Comparison of ENCODE assay signal across 9 mouse cellular contexts in genomic region chr3:146184992-146185657, GRCm38 (mm10). TPM values are rescaled to one million over a fixed set of nuclear protein-coding genes. Genes with fewer than 3 reads are reported as not detected.
DNase-seq lines count a peak whose midpoint lies in the region; ATAC-seq and TF ChIP-seq lines count a peak whose summit lies in the region.
"Had no signal": no experiment of that assay in that cellular context is flagged by ENCODE, and none has a peak within 500 bp of the region (broad histone marks: within the 10 kb centered on the region; RNA-seq: fewer than 3 reads in every experiment).

No protein-coding gene starts in this region.

- ATAC-seq in monocyte, adult 5-6 weeks (replicated peaks; ENCODE audit: insufficient number of reproducible peaks, low FRiP score, low TSS enrichment, poor library complexity, severe bottlenecking), result peak; percentile 41; the same call in 1 of the 2 replicates

- peak; percentile 96 for TF ChIP-seq CTCF in kidney, adult 2 months (conservative IDR thresholded peaks at IDR 0.05; ENCODE audit: insufficient read depth, insufficient read length, low read depth, low read length)

- peak overlapping the region; percentile 70 for H3K27ac ChIP-seq in heart, embryonic 10.5 days
- no peak overlapping the region for H3K27ac ChIP-seq in kidney, adult 2 months (ENCODE audit: insufficient read depth, low read depth, low read length)
- H3K27ac ChIP-seq in limb, embryonic 10.5 days, result no peak overlapping the region
- H3K27ac ChIP-seq: embryonic facial prominence, embryonic 15.5 days had no signal

- no peaks in the 10 kb centered on the region for H3K36me3 ChIP-seq in heart, embryonic 10.5 days
- no peaks in the 10 kb centered on the region for H3K36me3 ChIP-seq in kidney, adult 2 months (ENCODE audit: control insufficient read depth, insufficient read depth, low read length)
- no peaks in the 10 kb centered on the region for H3K36me3 ChIP-seq in limb, embryonic 10.5 days
- H3K36me3 ChIP-seq in splenic B cell, adult 2 months (ENCODE audit: control insufficient read depth, insufficient read depth, low read length, poor library complexity, severe bottlenecking), result no peaks in the 10 kb centered on the region; the same call in 1 of the 2 replicates
- H3K36me3 ChIP-seq: embryonic facial prominence, embryonic 15.5 days had no signal

- H3K4me3 ChIP-seq in heart, embryonic 10.5 days, result no peak overlapping the region
- H3K4me3 ChIP-seq in kidney, adult 2 months (ENCODE audit: insufficient read depth, low read depth, low read length), result no peak overlapping the region
- no peak overlapping the region for H3K4me3 ChIP-seq in limb, embryonic 10.5 days
- H3K4me3 ChIP-seq: embryonic facial prominence, embryonic 15.5 days had no signal

- H3K4me1 ChIP-seq in heart, embryonic 10.5 days, result peaks cover 30% of the 10 kb centered on the region
- H3K4me1 ChIP-seq in kidney, adult 2 months (ENCODE audit: control insufficient read depth, insufficient read depth, low read length), result no peaks in the 10 kb centered on the region
- H3K4me1 ChIP-seq in limb, embryonic 10.5 days, result peaks cover 3% of the 10 kb centered on the region; the same call in 1 of the 2 replicates
- H3K4me1 ChIP-seq: embryonic facial prominence, embryonic 15.5 days had no signal

- H3K9me3 ChIP-seq in heart, embryonic 10.5 days, result no peaks in the 10 kb centered on the region
- H3K9me3 ChIP-seq in limb, embryonic 10.5 days (replicated peaks), result no peaks in the 10 kb centered on the region
- H3K9me3 ChIP-seq: embryonic facial prominence, embryonic 15.5 days had no signal

- peak; percentile 65 to 66 for DNase-seq in B cell, adult 2 months
- peak; percentile 42 to 52 for DNase-seq in adrenal gland, adult 18-20 months (ENCODE audit: low spot score in 2 of 2)
- DNase-seq in embryo, embryonic 11.5 days (ENCODE audit: low read depth, low spot score), result peak; percentile 72
- DNase-seq in heart, embryonic 10.5 days (ENCODE audit: low spot score), result no peak
- DNase-seq in kidney, adult 2 months, result peak; percentile 77
- DNase-seq in limb, embryonic 10.5 days (ENCODE audit: low spot score), result peak; percentile 65
- DNase-seq in splenic B cell, adult 2 months (ENCODE audit: low read depth, low spot score), result peak; percentile 80

- H3K27me3 ChIP-seq in heart, embryonic 10.5 days (ENCODE audit: insufficient read depth, poor library complexity, severe bottlenecking), result no peaks in the 10 kb centered on the region; the same call in 1 of the 2 replicates
- no peaks in the 10 kb centered on the region for H3K27me3 ChIP-seq in kidney, adult 2 months (replicated peaks; ENCODE audit: control insufficient read depth, insufficient read depth, low read length)
- H3K27me3 ChIP-seq in limb, embryonic 10.5 days (ENCODE audit: low read depth, poor library complexity, severe bottlenecking), result no peaks in the 10 kb centered on the region
- no peaks in the 10 kb centered on the region for H3K27me3 ChIP-seq in splenic B cell, adult 2 months (ENCODE audit: control insufficient read depth, insufficient read depth, low read length, poor library complexity, severe bottlenecking)
- H3K27me3 ChIP-seq: embryonic facial prominence, embryonic 15.5 days had no signal

- WGBS in heart, embryonic 10.5 days, result 23% methylated on average over 13 of the region's 13 CpGs
- WGBS in kidney, adult 2 months, result 34% methylated on average over 13 of the region's 13 CpGs
- 38% methylated on average over 13 of the region's 13 CpGs for whole genome bisulfite sequencing in limb, embryonic 10.5 days

- TF ChIP-seq POLR2A in kidney, adult 2 months (IDR thresholded peaks at IDR 0.05; ENCODE audit: low read depth, low read length), result no peak

RNA-seq across cellular contexts. Expression of gene Mcoln2, which starts 35.5 kb away (rescaled TPM):
- total RNA-seq in adrenal gland, adult 18-20 months (2021), result under 1 TPM in 1 of 2 experiments, not detected in 1; 0.35 TPM
- polyA plus RNA-seq in heart, embryonic 10.5 days (2016; fragmentation: Nextera tagmentation; extraction: Ambion mirVana), result 0.18 and 0.44 TPM in 2 replicates
- 3.2 and 3.5 TPM in 2 replicates for polyA plus RNA-seq in kidney, adult 2 months (2012; rRNA removed)
- polyA plus RNA-seq in limb, embryonic 10.5 days (2016; fragmentation: Nextera tagmentation; extraction: Ambion mirVana), result 0.45 and 0.46 TPM in 2 replicates
- 13.6 to 28.6 TPM (median 14.5 TPM) in 3 replicates for total RNA-seq in monocyte, adult 5-6 weeks (2017)

RNA-seq across cellular contexts. Expression of gene Lpar3, which starts 35.6 kb away (rescaled TPM):
- not detected for total RNA-seq in adrenal gland, adult 18-20 months (2021)
- polyA plus RNA-seq in heart, embryonic 10.5 days (2016; fragmentation: Nextera tagmentation; extraction: Ambion mirVana), result 27.0 and 50.0 TPM in 2 replicates
- 33.7 and 39.8 TPM in 2 replicates for polyA plus RNA-seq in kidney, adult 2 months (2012; rRNA removed)
- polyA plus RNA-seq in limb, embryonic 10.5 days (2016; fragmentation: Nextera tagmentation; extraction: Ambion mirVana), result 0.45 and 0.48 TPM in 2 replicates
- not detected in 3 replicates for total RNA-seq in monocyte, adult 5-6 weeks (2017)

Comparison
In these comparisons a context has a peak if more than half of its experiments do, and no peak if none do; other contexts are left out.
1. RNA of gene Lpar3, which starts 35.6 kb away (polyA plus RNA-seq): 33.7 to 39.8 TPM in kidney, adult 2 months and 27.0 to 50.0 TPM in heart, embryonic 10.5 days; 0.45 to 0.48 TPM in limb, embryonic 10.5 days; every median in the first group is over 10 times any median in the second.